Mouse (Mus musculus) stomach, postnatal 0 days (tissue): ENCODE results near the gene Stk33.

Experiments used
- CTCF ChIP-seq: IDR thresholded peaks from 2 replicates; pipeline ENCODE4 v1.5.1; 2016; ENCODE audit warnings: antibody characterized with exemption, low read depth, mild to moderate bottlenecking, moderate library complexity
- EP300 ChIP-seq: optimal IDR thresholded peaks from 2 replicates; pipeline ENCODE3; 2016; ENCODE audit warnings: antibody characterized with exemption

DNA sequence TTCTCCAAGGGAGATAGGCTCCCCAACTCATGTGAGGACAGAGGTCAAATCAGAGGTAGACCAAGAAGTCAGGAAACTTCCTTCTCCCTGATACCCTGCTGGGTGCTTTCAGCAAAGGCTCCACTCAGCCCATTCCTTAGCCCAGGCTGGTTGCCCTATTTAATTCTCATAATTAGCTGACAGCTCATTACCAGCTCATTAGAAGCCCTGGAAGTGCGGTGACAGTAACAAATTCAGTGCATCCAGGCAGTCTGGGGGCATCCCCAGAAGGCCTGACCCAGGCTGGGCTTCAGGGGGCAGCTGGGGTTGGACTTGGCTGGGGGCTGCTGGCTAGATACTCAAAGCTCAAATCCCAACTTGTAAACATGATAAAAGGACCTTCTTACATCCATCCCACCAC, 172.7 kb downstream of the Stk33 start:
- TF ChIP-seq EP300 = no peak
- no peak for TF ChIP-seq CTCF
